Mouse (Mus musculus): ENCODE measurements around the gene Mapk10. TPM values are rescaled to one million over a fixed set of nuclear protein-coding genes. Genes with fewer than 3 reads are reported as not detected.
A peak's percentile ranks its signal among the peaks of the same experiment; 100 is the strongest.
"Not testable (repeated sequence)": the region's sequence is repeated elsewhere in the genome, so short reads cannot be mapped to it uniquely, and the experiment has no call there.

The Mapk10 gene
- polyA plus RNA-seq, 1 experiment from 2014 or later = 72.0 TPM

DNA sequence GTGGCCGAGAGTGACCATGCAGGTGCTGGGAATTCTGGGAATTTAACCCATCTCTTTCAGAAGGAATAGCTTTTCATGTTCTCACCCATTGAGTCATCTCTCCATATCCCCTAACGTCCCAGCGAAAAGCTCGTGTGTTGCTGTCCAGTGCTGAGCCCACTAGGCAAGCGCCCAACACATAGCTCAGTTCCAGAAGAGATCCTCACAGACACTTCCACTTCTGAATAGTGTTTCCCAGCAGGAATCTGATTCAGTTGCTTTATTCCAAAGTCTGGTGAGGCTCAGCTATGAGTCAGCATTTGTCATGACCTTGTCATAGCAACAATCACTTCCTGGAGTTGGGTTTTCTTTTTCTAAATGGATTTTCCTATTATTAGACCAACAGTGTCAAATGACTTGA, 217.2 kb downstream of the Mapk10 start:
- Histone ChIP-seq H3K27ac (no peak overlapping the region), H3K27me3 (replicated peaks) (no peaks in the 10 kb centered on the region), H3K9ac (no peak overlapping the region), H3K9me3 (no peaks in the 10 kb centered on the region), H3K4me3 (no peak overlapping the region), H3K4me2 (replicated peaks) (no peak overlapping the region), H3K36me3 (0 out of 2 replicates have a peak, but pooled peaks cover 3% of the 10 kb centered on the region), H3K4me1 (no peaks in the 10 kb centered on the region)
- WGBS = 88% methylated on average over 5 of the region's 5 CpGs
- ATAC-seq (ENCODE audit: low FRiP score, low read depth) = no peak

DNA sequence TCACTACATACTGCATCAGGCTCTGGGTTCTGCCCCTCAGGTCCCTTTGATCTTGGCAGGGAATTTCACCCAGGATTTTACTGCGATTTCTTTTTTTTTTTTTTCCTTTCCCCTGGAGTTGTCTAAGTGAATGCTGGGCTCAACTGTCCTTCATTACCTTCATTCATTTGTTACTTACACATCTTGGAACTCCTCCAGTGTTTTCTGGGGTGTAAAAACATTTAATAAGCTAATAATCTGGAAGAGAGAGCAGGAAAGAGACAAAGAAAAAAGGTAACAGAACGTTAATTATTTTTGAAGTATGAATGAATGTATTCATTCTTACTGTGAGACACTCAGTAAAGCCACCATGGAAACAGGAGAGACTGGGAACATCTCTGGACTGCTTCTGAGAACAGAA, 219.4 kb downstream of the Mapk10 start:
- Histone ChIP-seq H3K4me1 (no peaks in the 10 kb centered on the region), H3K36me3 (0 out of 2 replicates have a peak, but pooled peaks cover 3% of the 10 kb centered on the region), H3K4me3 (no peak overlapping the region), H3K27ac (no peak overlapping the region), H3K9ac (no peak overlapping the region), H3K27me3 (replicated peaks) (no peaks in the 10 kb centered on the region), H3K9me3 (no peaks in the 10 kb centered on the region), H3K4me2 (replicated peaks) (no peak overlapping the region)
- ATAC-seq (ENCODE audit: low FRiP score, low read depth) = no peak
- WGBS = 70% methylated on average over 2 of the region's 2 CpGs

DNA sequence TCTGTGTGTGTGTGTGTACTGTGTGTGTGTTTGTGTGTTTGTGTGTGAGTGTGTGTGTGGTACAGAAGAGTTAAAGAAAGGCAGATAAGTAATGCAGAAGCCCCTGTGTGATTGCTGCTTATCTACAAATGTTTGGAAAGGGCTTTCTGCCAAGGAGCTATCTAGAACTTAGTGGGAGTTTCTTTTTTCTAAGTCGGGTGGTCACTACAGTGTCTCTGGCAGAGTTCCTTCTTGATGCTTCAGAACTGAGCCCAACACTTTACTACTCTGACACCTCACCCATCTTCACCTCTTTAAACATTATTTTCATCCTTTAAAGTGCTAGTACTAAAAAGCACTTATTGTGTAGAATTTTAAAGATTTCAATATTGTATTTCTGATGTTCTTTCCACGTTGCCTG, 232.8 kb downstream of the Mapk10 start:
- 92% methylated on average over 2 of the region's 2 CpGs for WGBS
- Histone ChIP-seq H3K4me2 (replicated peaks) (no peak overlapping the region), H3K9ac (no peak overlapping the region), H3K4me3 (no peak overlapping the region), H3K36me3 (no peaks in the 10 kb centered on the region), H3K27ac (no peak overlapping the region), H3K4me1 (peaks cover 4% of the 10 kb centered on the region; the same call in 1 of the 2 replicates), H3K9me3 (no peaks in the 10 kb centered on the region), H3K27me3 (replicated peaks) (no peaks in the 10 kb centered on the region)
- no peak for ATAC-seq (ENCODE audit: low FRiP score, low read depth)

DNA sequence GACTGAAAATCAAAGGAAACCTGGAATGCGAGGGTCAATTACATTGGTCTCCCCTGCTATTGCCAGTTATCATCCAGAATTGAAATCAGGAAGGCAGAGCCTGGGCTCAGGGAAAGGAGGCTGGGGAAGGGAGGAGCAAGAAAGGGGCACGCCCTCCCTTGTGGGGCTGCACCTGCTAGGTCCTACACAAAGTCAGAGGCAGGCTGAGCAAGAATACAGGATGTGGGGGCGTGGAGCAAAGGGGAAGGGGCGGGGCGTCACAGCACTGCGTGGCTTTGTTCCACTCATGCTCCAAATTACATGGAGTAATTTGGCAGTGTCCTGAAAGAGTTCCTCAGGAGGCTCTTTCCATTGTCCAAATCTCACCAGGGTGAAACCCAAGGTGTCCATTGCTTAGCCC, 234.0 kb downstream of the Mapk10 start:
- Histone ChIP-seq H3K9me3 (no peaks in the 10 kb centered on the region), H3K4me2 (replicated peaks) (peak overlapping the region; percentile 9; the same call in 1 of the 2 replicates), H3K36me3 (no peaks in the 10 kb centered on the region), H3K27me3 (replicated peaks) (no peaks in the 10 kb centered on the region), H3K4me3 (no peak overlapping the region), H3K9ac (no peak overlapping the region), H3K4me1 (peaks cover 4% of the 10 kb centered on the region; the same call in 1 of the 2 replicates), H3K27ac (no peak overlapping the region)
- ATAC-seq (ENCODE audit: low FRiP score, low read depth) = peak; percentile 66; the same call in 1 of the 2 replicates
- 45% methylated on average over 6 of the region's 6 CpGs for WGBS

DNA sequence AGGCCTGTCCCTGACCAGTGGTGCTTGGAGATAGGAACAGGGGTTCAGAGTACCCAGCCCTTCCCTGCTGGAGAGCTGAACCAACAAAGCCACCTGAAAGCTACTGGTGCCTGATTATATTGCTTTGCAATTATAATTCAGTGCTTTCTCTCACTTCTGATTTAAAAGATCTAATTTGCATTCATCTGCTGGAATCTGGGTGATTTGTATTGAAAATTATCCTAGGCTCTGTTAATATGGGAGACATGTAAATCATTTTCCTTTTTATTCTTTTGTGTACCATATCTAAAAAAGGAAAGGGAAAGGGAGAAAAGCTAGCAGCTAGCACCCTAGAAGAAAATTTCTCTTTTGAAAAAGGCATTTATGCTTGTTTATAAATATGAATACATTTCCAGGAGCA, 234.6 kb downstream of the Mapk10 start:
- H3K9me3 ChIP-seq = no peaks in the 10 kb centered on the region
- no peak for ATAC-seq (ENCODE audit: low FRiP score, low read depth)
- H3K9ac ChIP-seq = no peak overlapping the region
- H3K4me1 ChIP-seq = peaks cover 4% of the 10 kb centered on the region; the same call in 1 of the 2 replicates
- H3K27me3 ChIP-seq (replicated peaks) = no peaks in the 10 kb centered on the region
- H3K36me3 ChIP-seq = no peaks in the 10 kb centered on the region
- H3K27ac ChIP-seq = no peak overlapping the region
- no peak overlapping the region for H3K4me3 ChIP-seq
- no peak overlapping the region for H3K4me2 ChIP-seq (replicated peaks)

DNA sequence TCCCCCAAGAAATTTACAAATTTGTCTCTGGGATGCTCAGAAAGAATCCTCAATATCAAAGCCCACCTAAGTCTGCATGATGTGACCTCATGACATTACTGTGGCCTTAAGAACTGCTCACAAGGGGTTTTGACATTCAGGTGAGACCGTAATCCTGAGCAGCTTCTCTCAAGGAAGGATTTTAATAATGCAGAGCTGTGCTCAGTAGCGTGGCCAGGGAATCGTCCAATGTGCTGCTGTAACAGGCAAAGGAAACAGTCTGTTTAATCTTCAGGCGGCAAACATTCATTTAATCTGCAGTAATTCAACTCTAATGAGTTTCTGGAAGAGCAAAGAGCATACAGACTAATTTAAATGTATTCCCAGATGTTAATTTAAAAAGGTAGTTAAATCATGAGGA, 236.7 kb downstream of the Mapk10 start:
- Histone ChIP-seq H3K9me3 (no peaks in the 10 kb centered on the region), H3K36me3 (no peaks in the 10 kb centered on the region), H3K9ac (no peak overlapping the region), H3K4me3 (no peak overlapping the region), H3K27ac (no peak overlapping the region), H3K27me3 (replicated peaks) (no peaks in the 10 kb centered on the region), H3K4me2 (replicated peaks) (no peak overlapping the region), H3K4me1 (peaks cover 4% of the 10 kb centered on the region; the same call in 1 of the 2 replicates)
- 71% methylated on average over 4 of the region's 4 CpGs for WGBS
- no peak for ATAC-seq (ENCODE audit: low FRiP score, low read depth)

DNA sequence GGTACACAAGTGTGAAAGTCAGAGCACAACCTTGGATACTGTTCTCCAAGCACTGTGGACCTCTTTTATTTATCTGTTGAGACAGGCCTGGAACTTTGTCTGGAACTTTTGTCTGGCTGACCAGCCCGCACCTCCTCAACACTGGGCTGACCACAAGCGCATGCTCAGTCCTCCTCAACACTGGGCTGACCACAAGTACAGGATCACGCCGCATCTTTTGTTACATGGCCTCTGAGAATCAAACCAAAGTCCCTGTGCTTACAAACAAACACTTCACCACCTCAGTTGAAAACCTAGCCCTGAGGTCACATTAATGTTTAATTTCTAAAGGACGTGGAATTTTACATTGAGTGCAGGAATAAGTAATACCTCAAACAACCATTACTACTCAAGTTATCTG, 246.7 kb downstream of the Mapk10 start:
- Histone ChIP-seq H3K9ac (no peak overlapping the region), H3K36me3 (peaks cover 4% of the 10 kb centered on the region; the same call in 1 of the 2 replicates), H3K27ac (no peak overlapping the region), H3K4me2 (replicated peaks) (no peak overlapping the region), H3K27me3 (replicated peaks) (no peaks in the 10 kb centered on the region), H3K9me3 (no peaks in the 10 kb centered on the region), H3K4me3 (no peak overlapping the region), H3K4me1 (no peaks in the 10 kb centered on the region)
- no peak for ATAC-seq (ENCODE audit: low FRiP score, low read depth)
- 92% methylated on average over 5 of the region's 5 CpGs for WGBS

DNA sequence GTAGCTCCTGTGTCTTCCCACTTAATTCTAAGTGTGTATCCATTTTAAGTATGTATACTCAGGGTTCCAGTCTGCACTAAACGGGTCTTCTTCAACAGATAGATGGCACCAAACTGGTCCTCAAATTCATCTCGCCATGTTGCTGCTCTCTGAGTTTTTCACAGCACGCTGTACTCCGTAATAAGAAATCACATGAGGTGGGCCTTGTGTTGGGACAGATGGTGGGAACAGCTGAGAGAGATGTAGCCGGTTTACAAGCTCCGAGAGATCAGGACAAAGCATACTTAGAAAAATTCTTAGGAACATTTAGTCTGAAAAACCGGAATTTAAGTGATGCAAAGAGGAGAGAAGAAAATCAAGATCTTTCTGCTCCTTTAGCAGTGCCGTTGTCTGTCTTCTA, 257.7 kb downstream of the Mapk10 start:
- Histone ChIP-seq H3K27me3 (replicated peaks) (no peaks in the 10 kb centered on the region), H3K9ac (no peak overlapping the region), H3K36me3 (no peaks in the 10 kb centered on the region), H3K27ac (no peak overlapping the region), H3K9me3 (no peaks in the 10 kb centered on the region), H3K4me1 (no peaks in the 10 kb centered on the region), H3K4me2 (replicated peaks) (no peak overlapping the region), H3K4me3 (no peak overlapping the region)
- 87% methylated on average over 8 of the region's 8 CpGs for WGBS
- no peak for ATAC-seq (ENCODE audit: low FRiP score, low read depth)

DNA sequence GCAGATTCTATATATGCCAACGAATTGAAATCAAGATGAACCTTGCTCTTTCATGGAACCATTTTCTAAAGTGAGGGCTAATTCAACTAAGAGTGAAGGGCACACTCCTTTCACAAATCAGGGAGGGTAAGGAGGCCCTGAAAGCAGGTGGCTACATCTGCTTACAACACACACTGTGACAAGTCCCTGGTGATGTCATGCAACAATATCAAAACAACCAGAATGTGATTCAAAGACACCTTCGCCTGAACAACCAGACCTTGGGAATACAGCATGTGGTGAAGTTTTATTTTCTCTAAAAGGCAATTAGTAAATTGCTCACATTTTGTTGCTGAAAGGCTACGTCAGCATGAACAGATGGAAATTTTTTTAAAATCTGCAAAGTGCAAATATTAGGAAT, 258.2 kb downstream of the Mapk10 start:
- no peaks in the 10 kb centered on the region for H3K27me3 ChIP-seq (replicated peaks)
- H3K9ac ChIP-seq = no peak overlapping the region
- no peak for ATAC-seq (ENCODE audit: low FRiP score, low read depth)
- H3K27ac ChIP-seq = no peak overlapping the region
- H3K4me2 ChIP-seq (replicated peaks) = no peak overlapping the region
- H3K4me3 ChIP-seq = no peak overlapping the region
- H3K36me3 ChIP-seq = no peaks in the 10 kb centered on the region
- H3K9me3 ChIP-seq = no peaks in the 10 kb centered on the region
- H3K4me1 ChIP-seq = no peaks in the 10 kb centered on the region
- 79% methylated on average over 3 of the region's 3 CpGs for WGBS

DNA sequence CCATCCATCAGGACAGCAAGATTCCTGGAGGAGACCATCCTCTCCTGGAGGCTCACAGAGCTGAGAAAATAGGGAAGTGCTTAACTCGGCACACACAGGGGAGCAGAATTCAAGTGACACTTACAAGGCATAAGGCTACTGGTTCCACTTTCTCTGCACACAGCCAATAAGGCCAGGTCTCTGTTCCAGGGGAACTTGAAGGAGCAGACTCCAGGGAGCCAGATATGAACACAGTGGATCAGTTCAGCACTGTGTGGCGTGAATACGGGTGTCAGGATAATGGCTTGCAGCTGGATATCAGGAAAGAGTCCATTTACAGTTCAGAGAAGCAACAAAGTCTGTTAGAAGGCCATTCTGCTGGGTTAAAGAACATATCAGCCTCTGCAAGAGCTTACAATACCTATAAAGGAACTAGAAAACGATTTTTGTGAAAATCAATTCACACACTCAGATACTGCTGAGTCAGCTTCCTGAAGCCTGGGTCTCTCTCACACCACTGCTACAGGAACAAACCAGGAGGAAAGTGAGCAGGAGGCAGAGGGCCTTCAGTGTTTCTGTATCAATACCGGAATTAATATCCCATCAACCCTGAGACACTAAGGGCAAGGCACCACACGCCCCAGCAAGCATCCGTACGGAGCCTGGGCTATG, 263.9 kb downstream of the Mapk10 start:
- H3K4me1 ChIP-seq = no peaks in the 10 kb centered on the region
- H3K27ac ChIP-seq = no peak overlapping the region
- no peaks in the 10 kb centered on the region for H3K27me3 ChIP-seq (replicated peaks)
- no peaks in the 10 kb centered on the region; the same call in 1 of the 2 replicates for H3K36me3 ChIP-seq
- no peak overlapping the region for H3K9ac ChIP-seq
- no peak overlapping the region for H3K4me3 ChIP-seq
- no peak overlapping the region for H3K4me2 ChIP-seq (replicated peaks)
- WGBS = 70% methylated on average over 8 of the region's 8 CpGs
- H3K9me3 ChIP-seq = 0 out of 2 replicates have a peak, but pooled peaks cover 3% of the 10 kb centered on the region
- no peak for ATAC-seq (ENCODE audit: low FRiP score, low read depth)

DNA sequence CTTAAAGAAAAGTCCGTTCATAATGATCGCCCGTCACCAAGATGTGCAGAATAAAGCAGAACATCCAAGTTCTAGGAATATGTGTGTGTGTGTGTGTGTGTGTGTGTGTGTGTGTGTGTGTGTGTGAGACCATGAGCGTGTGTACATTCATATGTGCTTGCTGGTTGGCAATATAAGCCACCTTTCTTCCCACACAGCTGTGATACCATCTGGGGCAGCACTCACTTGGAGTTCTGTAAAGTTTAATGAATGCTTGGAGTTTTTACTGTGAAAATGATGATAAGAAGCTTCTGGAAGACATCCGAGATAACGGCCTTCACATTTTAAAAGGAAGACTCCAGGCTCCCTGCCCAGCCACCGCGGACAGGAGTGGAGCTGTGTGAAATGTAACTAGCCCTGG, 264.5 kb downstream of the Mapk10 start:
- Histone ChIP-seq H3K4me3 (no peak overlapping the region), H3K9me3 (0 out of 2 replicates have a peak, but pooled peaks cover 3% of the 10 kb centered on the region), H3K36me3 (no peaks in the 10 kb centered on the region; the same call in 1 of the 2 replicates), H3K27me3 (replicated peaks) (no peaks in the 10 kb centered on the region), H3K4me1 (no peaks in the 10 kb centered on the region), H3K4me2 (replicated peaks) (no peak overlapping the region), H3K27ac (no peak overlapping the region), H3K9ac (no peak overlapping the region)
- no peak for ATAC-seq (ENCODE audit: low FRiP score, low read depth)
- WGBS = 96% methylated on average over 8 of the region's 8 CpGs

DNA sequence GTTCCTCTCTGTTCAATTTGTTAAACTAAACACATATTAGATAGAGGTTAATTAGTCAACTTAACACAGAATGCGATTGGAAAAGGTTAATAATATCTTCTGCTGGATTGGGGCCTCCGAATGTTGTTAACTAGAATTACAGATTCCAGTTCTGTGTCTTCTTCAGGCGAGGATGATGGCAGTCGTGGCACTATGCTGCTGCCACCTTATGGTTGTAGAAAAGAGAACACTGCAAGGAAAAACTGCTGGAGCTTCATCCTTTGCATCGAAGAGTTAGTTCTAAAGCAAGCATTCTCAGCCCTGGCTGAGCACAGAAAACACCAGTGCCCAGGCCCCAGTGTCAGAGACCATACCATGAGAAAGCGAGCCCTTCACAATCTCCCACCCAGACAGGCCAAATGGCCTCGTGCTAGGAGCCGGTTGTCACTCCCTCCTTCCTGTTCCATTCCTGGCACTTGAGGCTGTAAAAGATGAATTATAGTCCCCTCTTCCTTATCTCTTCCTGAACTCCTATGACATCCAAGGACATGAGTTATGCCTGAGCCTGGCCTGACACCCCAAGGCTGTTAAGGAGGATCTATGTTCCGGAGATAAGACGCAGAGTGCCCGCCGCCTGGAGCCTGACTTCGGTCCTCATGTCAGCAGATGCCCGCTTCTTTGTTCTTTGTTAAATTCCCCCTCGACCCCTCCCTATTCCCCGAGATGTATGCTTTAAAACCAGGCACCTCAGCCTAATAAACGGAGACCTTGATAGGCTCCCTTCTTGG, 267.1 kb downstream of the Mapk10 start:
- not testable (repeated sequence) for ATAC-seq (ENCODE audit: low FRiP score, low read depth); H3K4me2 ChIP-seq (replicated peaks); H3K9me3 ChIP-seq; H3K36me3 ChIP-seq; H3K27ac ChIP-seq; H3K27me3 ChIP-seq (replicated peaks); H3K4me1 ChIP-seq; H3K4me3 ChIP-seq; H3K9ac ChIP-seq
- WGBS = 80% methylated on average over 17 of the region's 17 CpGs
